Mouse (Mus musculus) spleen, adult 2 months (tissue): ENCODE measurements around the gene Nup188. TPM values are rescaled to one million over a fixed set of nuclear protein-coding genes. Genes with fewer than 3 reads are reported as not detected.

Experiments used
- DNase-seq, 2 experiments: peaks; one replicate each; pipeline versions ENCODE4 v3.0.0 to v3.0.0-alpha.2; 2012 to 2021; ENCODE audit warnings: low spot score in 2 of 2, low read depth in 1 of 2
- H3K27ac ChIP-seq: fragments of 200-500 bp; 2 replicates; pipeline ENCODE4 v1.5.1; 2012; ENCODE audit warnings: low read length, inconsistent platforms; ENCODE audit not compliant: insufficient read depth
- H3K27me3 ChIP-seq: fragments of 200-500 bp; 2 replicates; pipeline ENCODE4 v1.6.1; 2012; ENCODE audit warnings: mild to moderate bottlenecking, moderate library complexity, low read length, inconsistent platforms; ENCODE audit not compliant: control insufficient read depth, insufficient read depth
- H3K36me3 ChIP-seq: fragments of 200-500 bp; 2 replicates; pipeline ENCODE4 v1.6.1; 2012; ENCODE audit warnings: mild to moderate bottlenecking, low read length, inconsistent platforms; ENCODE audit not compliant: control insufficient read depth, insufficient read depth
- H3K4me1 ChIP-seq: fragments of 200-500 bp; 2 replicates; pipeline ENCODE4 v1.6.1; 2011; ENCODE audit warnings: inconsistent platforms; ENCODE audit not compliant: control insufficient read depth, insufficient read depth, insufficient read length
- H3K4me3 ChIP-seq: fragments of 200-500 bp; 2 replicates; pipeline ENCODE4 v1.5.1; 2011; ENCODE audit warnings: mild to moderate bottlenecking, inconsistent platforms; ENCODE audit not compliant: insufficient read depth, insufficient read length; ENCODE audit errors: extremely low read depth
- CTCF ChIP-seq: fragments of 200-500 bp; IDR thresholded peaks from 2 replicates; pipeline ENCODE4 v1.5.1; 2011; ENCODE audit warnings: mild to moderate bottlenecking, inconsistent platforms; ENCODE audit not compliant: insufficient read depth, insufficient read length, insufficient replicate concordance; ENCODE audit errors: extremely low read depth
- POLR2A ChIP-seq: fragments of 200-500 bp; IDR thresholded peaks from 2 replicates; pipeline ENCODE4 v1.6.1; 2011; ENCODE audit warnings: low read depth, low read length, inconsistent platforms
- WGBS: fragments of 180-500 bp; shearing (Covaris S2); methylation state at CpG from one replicate; pipeline ENCODE4 v1.1.7; 2018; 5-methylcytosine and 5-hydroxymethylcytosine counted together
- polyA plus RNA-seq: library from polyadenylated mRNA; depleted of rRNA; stranded (reverse); fragments of >200 nt; gene quantifications from 2 replicates; pipeline ENCODE4 v1.2.3, GENCODE M21; 2012

Gene Nup188
- polyA plus RNA-seq, 1 experiment: 32.4 TPM

GRCm38 (mm10) chr2:30316136-30316535, 29.9 kb downstream of the Nup188 start:
- TF ChIP-seq CTCF: no peak
- H3K27ac ChIP-seq: no peak overlapping the region
- H3K27me3 ChIP-seq: no peaks in the 10 kb centered on the region
- WGBS: 96% methylated on average over 4 of the region's 4 CpGs
- no peak for DNase-seq
- no peaks in the 10 kb centered on the region for H3K4me1 ChIP-seq
- H3K36me3 ChIP-seq: peaks cover 29% of the 10 kb centered on the region
- H3K4me3 ChIP-seq: no peak overlapping the region

GRCm38 (mm10) chr2:30316955-30317354, 30.8 kb downstream of the Nup188 start:
- Histone ChIP-seq H3K4me3 (no peak overlapping the region), H3K27ac (no peak overlapping the region), H3K36me3 (peaks cover 29% of the 10 kb centered on the region)

GRCm38 (mm10) chr2:30319260-30319659, 33.1 kb downstream of the Nup188 start:
- Histone ChIP-seq H3K36me3 (peaks cover 36% of the 10 kb centered on the region), H3K4me3 (no peak overlapping the region), H3K27ac (no peak overlapping the region), H3K4me1 (no peaks in the 10 kb centered on the region), H3K27me3 (no peaks in the 10 kb centered on the region)
- 86% methylated on average over 4 of the region's 4 CpGs for WGBS
- TF ChIP-seq POLR2A (no peak), CTCF (no peak)
- DNase-seq: no peak

More at GRCm38 (mm10) chr2:30316955-30317354, 30.8 kb downstream of the Nup188 start:
- Histone ChIP-seq H3K27me3 (no peaks in the 10 kb centered on the region), H3K4me1 (no peaks in the 10 kb centered on the region)
- 94% methylated on average over 5 of the region's 5 CpGs for WGBS
- no peak for DNase-seq
- TF ChIP-seq POLR2A (no peak), CTCF (no peak)

- TF ChIP-seq CTCF (no peak), POLR2A (no peak)
- WGBS: 95% methylated on average over 7 of the region's 7 CpGs
- Histone ChIP-seq H3K27me3 (no peaks in the 10 kb centered on the region), H3K36me3 (peaks cover 47% of the 10 kb centered on the region), H3K27ac (no peak overlapping the region), H3K4me1 (no peaks in the 10 kb centered on the region), H3K4me3 (no peak overlapping the region)
- no peak for DNase-seq
Observed at GRCm38 (mm10) chr2:30323111-30323510, 36.9 kb downstream of the Nup188 start.

GRCm38 (mm10) chr2:30325296-30325695, 39.1 kb downstream of the Nup188 start:
- H3K36me3 ChIP-seq: peaks cover 52% of the 10 kb centered on the region
- 93% methylated on average over 5 of the region's 5 CpGs for WGBS
- H3K27me3 ChIP-seq: no peaks in the 10 kb centered on the region
- no peak for DNase-seq
- no peak for TF ChIP-seq CTCF
- no peak for TF ChIP-seq POLR2A
- H3K27ac ChIP-seq: no peak overlapping the region
- no peaks in the 10 kb centered on the region for H3K4me1 ChIP-seq
- no peak overlapping the region for H3K4me3 ChIP-seq

- no peaks in the 10 kb centered on the region for H3K4me1 ChIP-seq
- peaks cover 52% of the 10 kb centered on the region for H3K36me3 ChIP-seq
- no peak overlapping the region for H3K27ac ChIP-seq
- DNase-seq: no peak
- WGBS: 93% methylated on average over 7 of the region's 7 CpGs
- TF ChIP-seq POLR2A (no peak), CTCF (no peak)
- H3K4me3 ChIP-seq: no peak overlapping the region
- no peaks in the 10 kb centered on the region for H3K27me3 ChIP-seq
Observed at GRCm38 (mm10) chr2:30327276-30327675, 41.1 kb downstream of the Nup188 start.

GRCm38 (mm10) chr2:30328791-30329190, 42.6 kb downstream of the Nup188 start:
- DNase-seq: no peak

GRCm38 (mm10) chr2:30335324-30335723, 49.1 kb downstream of the Nup188 start:
- H3K27me3 ChIP-seq: no peaks in the 10 kb centered on the region
- H3K36me3 ChIP-seq: peaks cover 43% of the 10 kb centered on the region
- WGBS: 96% methylated on average over 2 of the region's 2 CpGs
- no peak for DNase-seq
- no peak overlapping the region for H3K27ac ChIP-seq
- H3K4me3 ChIP-seq: no peak overlapping the region
- H3K4me1 ChIP-seq: no peaks in the 10 kb centered on the region
- TF ChIP-seq CTCF (no peak), POLR2A (no peak)

More at GRCm38 (mm10) chr2:30328791-30329190, 42.6 kb downstream of the Nup188 start:
- Histone ChIP-seq H3K4me1 (no peaks in the 10 kb centered on the region), H3K36me3 (peaks cover 47% of the 10 kb centered on the region), H3K27me3 (no peaks in the 10 kb centered on the region), H3K27ac (no peak overlapping the region), H3K4me3 (no peak overlapping the region)
- no peak for TF ChIP-seq CTCF
- no peak for TF ChIP-seq POLR2A
- 79% methylated on average over 3 of the region's 3 CpGs for WGBS
